Mouse (Mus musculus): ENCODE measurements at regions not wholly inside any gene's neighbourhood (a gene's known extent, or its start where the extent isn't known, plus 50 kb on each side); places are given as distances from the start of the nearest gene placed in this dataset.
A peak's percentile ranks its signal among the peaks of the same experiment; 100 is the strongest.

- Histone ChIP-seq H3K4me1 (peaks cover 20% of the 10 kb centered on the region), H3K27me3 (no peaks in the 10 kb centered on the region), H3K9me3 (no peaks in the 10 kb centered on the region), H3K27ac (replicated peaks) (peak overlapping the region; percentile 36; the same call in 1 of the 2 replicates), H3K36me3 (no peaks in the 10 kb centered on the region), H3K9ac (replicated peaks) (no peak overlapping the region), H3K4me3 (no peak overlapping the region), H3K4me2 (replicated peaks) (no peak overlapping the region)
- WGBS, result 22% methylated on average over 2 of the region's 2 CpGs
- ATAC-seq (replicated peaks), result peak; percentile 92
Measured at GRCm38 (mm10) chr4:152784972-152785371, 307.3 kb upstream of the Kcnab2 start.

- Histone ChIP-seq H3K9me3 (no peaks in the 10 kb centered on the region), H3K4me3 (no peak overlapping the region), H3K27ac (replicated peaks) (no peak overlapping the region), H3K4me1 (peaks cover 2% of the 10 kb centered on the region), H3K9ac (replicated peaks) (no peak overlapping the region), H3K36me3 (no peaks in the 10 kb centered on the region), H3K4me2 (replicated peaks) (no peak overlapping the region), H3K27me3 (no peaks in the 10 kb centered on the region)
- ATAC-seq (replicated peaks), result no peak
- WGBS, result 78% methylated on average over 17 of the region's 17 CpGs
Measured at GRCm38 (mm10) chr4:152779526-152779925, 301.9 kb upstream of the Kcnab2 start.

GRCm38 (mm10) chr4:152775801-152776200 lies 298.1 kb upstream of the Kcnab2 start:
- 83% methylated on average over 6 of the region's 6 CpGs for WGBS
- Histone ChIP-seq H3K36me3 (no peaks in the 10 kb centered on the region), H3K4me3 (no peak overlapping the region), H3K27me3 (no peaks in the 10 kb centered on the region), H3K4me2 (replicated peaks) (no peak overlapping the region), H3K27ac (replicated peaks) (no peak overlapping the region), H3K9me3 (no peaks in the 10 kb centered on the region), H3K4me1 (no peaks in the 10 kb centered on the region), H3K9ac (replicated peaks) (no peak overlapping the region)
- ATAC-seq (replicated peaks), result no peak

DNA sequence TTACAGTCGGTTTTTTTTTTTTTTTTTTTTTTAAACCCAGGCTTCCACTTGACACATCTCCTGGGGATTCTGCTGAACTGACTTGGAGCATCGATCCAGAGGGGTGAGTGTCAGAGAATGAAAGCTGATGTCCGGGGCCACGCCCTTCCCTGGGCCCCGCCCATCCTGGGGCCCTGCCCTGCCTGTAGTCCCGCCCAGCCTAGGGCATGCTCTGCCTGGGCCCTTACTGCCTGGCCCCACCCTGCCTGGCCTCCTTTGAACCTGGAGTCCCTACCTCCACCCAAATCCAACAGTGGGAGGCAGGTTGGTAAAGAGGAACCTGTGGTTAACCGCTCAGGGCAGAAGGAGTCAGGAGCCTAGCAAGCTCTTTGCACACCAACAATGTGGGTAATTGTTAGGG lies 293.7 kb upstream of the Kcnab2 start:
- no peak overlapping the region for H3K27ac ChIP-seq (replicated peaks)
- H3K4me2 ChIP-seq (replicated peaks), result no peak overlapping the region
- no peak overlapping the region for H3K4me3 ChIP-seq
- no peaks in the 10 kb centered on the region for H3K27me3 ChIP-seq
- WGBS, result 78% methylated on average over 7 of the region's 7 CpGs
- 0 out of 2 replicates have a peak, but pooled peaks cover under 1% of the 10 kb centered on the region for H3K9me3 ChIP-seq
- H3K4me1 ChIP-seq, result no peaks in the 10 kb centered on the region
- H3K9ac ChIP-seq (replicated peaks), result no peak overlapping the region
- H3K36me3 ChIP-seq, result no peaks in the 10 kb centered on the region
- ATAC-seq (replicated peaks), result no peak

DNA sequence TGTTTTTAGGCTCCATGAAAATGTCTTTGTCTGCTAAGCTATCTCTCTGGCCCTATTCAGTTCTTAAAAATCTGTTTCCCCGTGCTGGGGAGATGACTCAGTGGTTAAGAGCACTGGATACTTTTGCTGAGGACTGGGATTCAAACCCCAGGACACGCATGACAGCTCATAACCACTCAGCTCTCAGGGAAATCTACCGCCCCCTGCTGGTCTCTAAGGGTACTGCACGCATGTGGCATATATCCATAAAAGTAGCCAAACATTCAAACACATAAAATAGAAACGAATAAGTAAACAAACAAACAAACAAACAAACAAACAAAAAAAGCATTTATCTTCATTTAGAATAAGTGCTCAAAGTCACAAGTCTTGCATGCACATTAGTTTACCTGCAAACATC lies 289.7 kb upstream of the Kcnab2 start:
- WGBS, result 84% methylated on average over 5 of the region's 5 CpGs
- Histone ChIP-seq H3K4me1 (peaks cover 6% of the 10 kb centered on the region; the same call in 1 of the 2 replicates), H3K27ac (replicated peaks) (no peak overlapping the region), H3K9ac (replicated peaks) (no peak overlapping the region), H3K36me3 (no peaks in the 10 kb centered on the region), H3K9me3 (0 out of 2 replicates have a peak, but pooled peaks cover 8% of the 10 kb centered on the region), H3K27me3 (no peaks in the 10 kb centered on the region), H3K4me3 (no peak overlapping the region), H3K4me2 (replicated peaks) (no peak overlapping the region)
- ATAC-seq (replicated peaks), result no peak

DNA sequence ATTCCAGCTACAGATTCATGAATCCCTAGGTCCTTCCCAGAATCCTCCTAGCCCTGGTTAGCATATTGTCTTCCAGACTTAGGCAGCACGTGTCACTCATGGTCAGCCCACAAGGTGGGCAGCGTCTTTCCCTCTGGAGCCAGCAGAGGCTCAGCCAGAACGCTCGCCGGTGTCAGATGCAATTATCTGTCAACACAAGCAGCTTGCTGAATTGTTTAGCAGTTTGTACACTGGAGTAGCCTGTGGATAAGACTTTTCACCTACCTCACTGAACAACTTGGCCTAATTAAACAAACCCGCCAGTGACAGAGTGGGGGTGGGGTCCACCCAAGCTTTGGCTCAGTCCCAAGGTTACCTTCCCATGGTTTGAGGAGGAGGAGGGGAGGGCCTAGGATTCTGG lies 285.4 kb upstream of the Kcnab2 start:
- Histone ChIP-seq H3K4me2 (replicated peaks) (no peak overlapping the region), H3K36me3 (no peaks in the 10 kb centered on the region)
- WGBS, result 15% methylated on average over 6 of the region's 6 CpGs

GRCm38 (mm10) chr4:152762576-152762975 lies 284.9 kb upstream of the Kcnab2 start:
- Histone ChIP-seq H3K4me2 (replicated peaks) (no peak overlapping the region), H3K4me1 (peaks cover 7% of the 10 kb centered on the region), H3K9ac (replicated peaks) (no peak overlapping the region), H3K36me3 (no peaks in the 10 kb centered on the region), H3K4me3 (no peak overlapping the region), H3K9me3 (0 out of 2 replicates have a peak, but pooled peaks cover 8% of the 10 kb centered on the region), H3K27ac (replicated peaks) (no peak overlapping the region), H3K27me3 (no peaks in the 10 kb centered on the region)
- WGBS, result 76% methylated on average over 4 of the region's 4 CpGs
- no peak for ATAC-seq (replicated peaks)

More for the DNA sequence above, 285.4 kb upstream of the Kcnab2 start:
- no peak overlapping the region for H3K9ac ChIP-seq (replicated peaks)
- peaks cover 6% of the 10 kb centered on the region; the same call in 1 of the 2 replicates for H3K4me1 ChIP-seq
- H3K9me3 ChIP-seq, result 0 out of 2 replicates have a peak, but pooled peaks cover 8% of the 10 kb centered on the region
- ATAC-seq (replicated peaks), result no peak
- H3K4me3 ChIP-seq, result no peak overlapping the region
- no peaks in the 10 kb centered on the region for H3K27me3 ChIP-seq
- no peak overlapping the region for H3K27ac ChIP-seq (replicated peaks)

- peak overlapping the region; percentile 76 for H3K27ac ChIP-seq (replicated peaks)
- 72% methylated on average over 5 of the region's 5 CpGs for WGBS
Measured at GRCm38 (mm10) chr4:152757191-152757590, 279.5 kb upstream of the Kcnab2 start.

GRCm38 (mm10) chr4:152756535-152756934 lies 278.9 kb upstream of the Kcnab2 start:
- Histone ChIP-seq H3K4me1 (peaks cover 17% of the 10 kb centered on the region), H3K27ac (replicated peaks) (peak overlapping the region; percentile 76), H3K36me3 (no peaks in the 10 kb centered on the region), H3K4me2 (replicated peaks) (no peak overlapping the region), H3K27me3 (no peaks in the 10 kb centered on the region), H3K9ac (replicated peaks) (0 out of 2 replicates have a peak overlapping the region, but pooled peaks have one; percentile 12), H3K4me3 (no peak overlapping the region), H3K9me3 (no peaks in the 10 kb centered on the region)
- WGBS, result 17% methylated on average over 10 of the region's 10 CpGs
- ATAC-seq (replicated peaks), result peak; percentile 68

More at GRCm38 (mm10) chr4:152757191-152757590, 279.5 kb upstream of the Kcnab2 start:
- no peaks in the 10 kb centered on the region for H3K36me3 ChIP-seq
- ATAC-seq (replicated peaks), result peak; percentile 56
- H3K4me2 ChIP-seq (replicated peaks), result no peak overlapping the region
- no peak overlapping the region for H3K4me3 ChIP-seq
- no peak overlapping the region for H3K9ac ChIP-seq (replicated peaks)
- peaks cover 17% of the 10 kb centered on the region for H3K4me1 ChIP-seq
- H3K27me3 ChIP-seq, result no peaks in the 10 kb centered on the region
- H3K9me3 ChIP-seq, result no peaks in the 10 kb centered on the region

DNA sequence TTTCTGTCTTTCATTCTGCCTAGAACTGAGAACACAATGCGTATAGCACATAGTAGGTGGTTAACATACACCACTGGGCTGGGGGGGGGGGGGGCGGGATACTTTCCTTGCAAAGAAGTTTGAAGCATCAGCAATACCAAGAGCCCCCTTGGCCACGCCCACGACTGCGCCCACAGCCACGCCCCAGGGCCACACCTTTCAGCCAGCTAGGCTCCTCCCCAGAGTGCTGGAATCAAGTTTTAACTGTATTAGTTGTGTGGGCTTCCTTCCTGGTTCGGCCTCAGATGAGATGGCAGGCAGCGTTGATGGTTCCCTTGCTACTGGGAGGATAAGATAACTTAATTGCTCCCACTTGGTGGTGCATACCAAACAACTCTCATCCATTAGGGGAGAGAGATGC lies 278.1 kb upstream of the Kcnab2 start:
- 88% methylated on average over 8 of the region's 8 CpGs for WGBS
- Histone ChIP-seq H3K36me3 (no peaks in the 10 kb centered on the region), H3K4me2 (replicated peaks) (no peak overlapping the region), H3K4me3 (no peak overlapping the region), H3K9ac (replicated peaks) (no peak overlapping the region), H3K27ac (replicated peaks) (peak overlapping the region; percentile 76), H3K4me1 (peaks cover 17% of the 10 kb centered on the region), H3K27me3 (no peaks in the 10 kb centered on the region), H3K9me3 (no peaks in the 10 kb centered on the region)
- no peak for ATAC-seq (replicated peaks)

DNA sequence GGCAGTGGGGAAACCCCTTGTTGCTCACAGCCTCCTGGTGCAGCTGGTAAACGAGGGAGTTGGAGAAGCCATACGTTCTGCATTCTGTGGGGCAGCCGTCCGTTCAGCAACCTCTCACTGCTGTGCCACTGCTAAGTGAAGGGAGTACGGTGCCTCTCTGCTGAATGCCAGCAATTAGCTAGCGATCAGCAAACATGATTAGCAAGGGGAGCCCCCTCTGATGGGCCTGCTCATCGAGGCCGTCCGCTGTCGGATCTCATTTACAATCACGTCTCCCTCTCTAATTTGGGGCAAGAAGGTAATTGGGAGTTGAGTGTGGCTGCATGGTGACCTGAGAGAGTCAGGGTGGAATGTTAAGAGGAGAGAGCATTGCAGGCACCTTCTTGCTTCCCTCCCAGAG lies 266.7 kb upstream of the Kcnab2 start:
- H3K4me2 ChIP-seq (replicated peaks), result no peak overlapping the region
- H3K9me3 ChIP-seq, result no peaks in the 10 kb centered on the region
- no peak overlapping the region for H3K27ac ChIP-seq (replicated peaks)
- H3K36me3 ChIP-seq, result no peaks in the 10 kb centered on the region
- peaks cover 10% of the 10 kb centered on the region for H3K4me1 ChIP-seq
- no peak overlapping the region for H3K4me3 ChIP-seq
- ATAC-seq (replicated peaks), result no peak
- H3K27me3 ChIP-seq, result no peaks in the 10 kb centered on the region
- H3K9ac ChIP-seq (replicated peaks), result no peak overlapping the region
- WGBS, result 6% methylated on average over 11 of the region's 11 CpGs

- H3K27me3 ChIP-seq, result no peaks in the 10 kb centered on the region
- no peaks in the 10 kb centered on the region for H3K36me3 ChIP-seq
- no peak overlapping the region for H3K27ac ChIP-seq (replicated peaks)
- H3K9me3 ChIP-seq, result no peaks in the 10 kb centered on the region
- H3K9ac ChIP-seq (replicated peaks), result no peak overlapping the region
- 88% methylated on average over 2 of the region's 2 CpGs for WGBS
- H3K4me3 ChIP-seq, result no peak overlapping the region
- 0 out of 2 replicates have a peak, but pooled peaks cover 6% of the 10 kb centered on the region for H3K4me1 ChIP-seq
- no peak overlapping the region for H3K4me2 ChIP-seq (replicated peaks)
- no peak for ATAC-seq (replicated peaks)
Measured at GRCm38 (mm10) chr4:152733017-152733416, 255.3 kb upstream of the Kcnab2 start.

DNA sequence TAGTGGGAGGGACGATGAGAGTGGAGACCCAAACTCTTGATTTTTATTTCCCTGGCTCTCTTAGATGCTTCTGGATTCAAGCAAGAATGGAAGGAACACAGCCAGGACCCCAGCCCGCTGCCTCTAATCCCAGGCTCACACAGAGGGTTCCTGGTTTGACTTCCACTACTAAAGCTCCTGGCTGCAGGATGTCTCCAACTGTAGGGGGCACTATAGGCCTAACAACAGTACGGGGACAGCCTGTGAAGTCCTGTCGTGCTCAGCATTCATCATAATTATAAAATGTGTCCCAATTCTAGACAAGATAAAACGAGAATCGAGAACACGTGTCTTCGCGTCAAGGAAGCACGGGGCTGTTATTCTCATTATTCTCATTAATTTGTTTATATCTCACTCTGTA lies 254.3 kb upstream of the Kcnab2 start:
- 0 out of 2 replicates have a peak, but pooled peaks have one; percentile 51 for ATAC-seq (replicated peaks)
- H3K4me2 ChIP-seq (replicated peaks), result no peak overlapping the region
- WGBS, result 58% methylated on average over 10 of the region's 10 CpGs
- H3K36me3 ChIP-seq, result no peaks in the 10 kb centered on the region
- H3K27ac ChIP-seq (replicated peaks), result no peak overlapping the region
- no peaks in the 10 kb centered on the region for H3K9me3 ChIP-seq
- H3K27me3 ChIP-seq, result no peaks in the 10 kb centered on the region
- H3K4me3 ChIP-seq, result no peak overlapping the region
- no peak overlapping the region for H3K9ac ChIP-seq (replicated peaks)
- H3K4me1 ChIP-seq, result 0 out of 2 replicates have a peak, but pooled peaks cover 6% of the 10 kb centered on the region

Data from forebrain, embryonic 15.5 days (tissue).